Mouse (Mus musculus): ENCODE results near the gene Rfx1.
A peak's percentile ranks its signal among the peaks of the same experiment; 100 is the strongest.

Rfx1 gene

GRCm38 (mm10) chr8:84087156-84087555 is 20.5 kb downstream of the Rfx1 start:
- DNase-seq (ENCODE audit: low read depth in 1 of 2, low spot score in 2 of 2), result no peak

GRCm38 (mm10) chr8:84087821-84088220 is 21.2 kb downstream of the Rfx1 start:
- DNase-seq (ENCODE audit: low read depth in 1 of 2, low spot score in 2 of 2), result no peak

GRCm38 (mm10) chr8:84089277-84089676 is 22.6 kb downstream of the Rfx1 start:
- DNase-seq (ENCODE audit: low read depth in 1 of 2, low spot score in 2 of 2), result no peak

GRCm38 (mm10) chr8:84090585-84090984 is 24.0 kb downstream of the Rfx1 start:
- no peak for DNase-seq (ENCODE audit: low read depth in 1 of 2, low spot score in 2 of 2)

- no peak for DNase-seq (ENCODE audit: low read depth in 1 of 2, low spot score in 2 of 2)
Observed at GRCm38 (mm10) chr8:84096061-84096460, 29.4 kb downstream of the Rfx1 start.

- no peak for DNase-seq (ENCODE audit: low read depth in 1 of 2, low spot score in 2 of 2)
Observed at GRCm38 (mm10) chr8:84098376-84098775, 31.7 kb downstream of the Rfx1 start.

- no peak for DNase-seq (ENCODE audit: low read depth in 1 of 2, low spot score in 2 of 2)
Observed at GRCm38 (mm10) chr8:84101476-84102270, 35.0 kb downstream of the Rfx1 start.

GRCm38 (mm10) chr8:84103601-84104000 is 37.0 kb downstream of the Rfx1 start:
- no peak for DNase-seq (ENCODE audit: low read depth in 1 of 2, low spot score in 2 of 2)

- DNase-seq (ENCODE audit: low read depth in 1 of 2, low spot score in 2 of 2), result peak in 1 of 2 experiments; percentile 25
Observed at GRCm38 (mm10) chr8:84104221-84104620, 37.6 kb downstream of the Rfx1 start.

- peak; percentile 88 to 92 for DNase-seq (ENCODE audit: low read depth in 1 of 2, low spot score in 2 of 2)
Observed at GRCm38 (mm10) chr8:84104697-84105609, 38.3 kb downstream of the Rfx1 start, which contains the start of gene Dcaf15. Gene Dcaf15 (minus strand): TSS chr8:84104768.

- no peak for DNase-seq (ENCODE audit: low read depth in 1 of 2, low spot score in 2 of 2)
Observed at GRCm38 (mm10) chr8:84105676-84106075, 39.0 kb downstream of the Rfx1 start.

GRCm38 (mm10) chr8:84106216-84107040 is 39.8 kb downstream of the Rfx1 start:
- DNase-seq (ENCODE audit: low read depth in 1 of 2, low spot score in 2 of 2), result no peak

- DNase-seq (ENCODE audit: low read depth in 1 of 2, low spot score in 2 of 2), result no peak
Observed at GRCm38 (mm10) chr8:84115646-84116045, 49.0 kb downstream of the Rfx1 start.

GRCm38 (mm10) chr8:84122151-84122550 is 55.5 kb downstream of the Rfx1 start:
- DNase-seq (ENCODE audit: low read depth in 1 of 2, low spot score in 2 of 2), result no peak

GRCm38 (mm10) chr8:84125656-84126055 is 59.0 kb downstream of the Rfx1 start, which contains the start of gene Podnl1:
Gene Podnl1 (plus strand): TSS chr8:84125989.
- DNase-seq (ENCODE audit: low read depth in 1 of 2, low spot score in 2 of 2), result no peak

GRCm38 (mm10) chr8:84126742-84127141 is 60.1 kb downstream of the Rfx1 start:
- no peak for DNase-seq (ENCODE audit: low read depth in 1 of 2, low spot score in 2 of 2)

GRCm38 (mm10) chr8:84127202-84127901 is 60.7 kb downstream of the Rfx1 start:
- DNase-seq (ENCODE audit: low read depth in 1 of 2, low spot score in 2 of 2), result no peak

- DNase-seq (ENCODE audit: low read depth in 1 of 2, low spot score in 2 of 2), result no peak
Observed at GRCm38 (mm10) chr8:84128277-84128676, 61.6 kb downstream of the Rfx1 start.

- no peak for DNase-seq (ENCODE audit: low read depth in 1 of 2, low spot score in 2 of 2)
Observed at GRCm38 (mm10) chr8:84130806-84131205, 64.2 kb downstream of the Rfx1 start.

- no peak for DNase-seq (ENCODE audit: low read depth in 1 of 2, low spot score in 2 of 2)
Observed at GRCm38 (mm10) chr8:84132225-84132624, 65.6 kb downstream of the Rfx1 start.

Data from monocyte, adult 2 months (primary cell).